8 mouse cellular contexts compared by ENCODE assay signal in genomic region chr9:111275156-111275555, GRCm38 (mm10). TPM values are rescaled to one million over a fixed set of nuclear protein-coding genes. Genes with fewer than 3 reads are reported as not detected.
A peak's percentile ranks its signal among the peaks of the same experiment; 100 is the strongest.
DNase-seq lines count a peak whose midpoint lies in the region; ATAC-seq lines count a peak whose summit lies in the region.

No protein-coding gene starts in this region.

- H3K27ac ChIP-seq in neural tube, embryonic 11.5 days (ENCODE audit: low read depth, low read length): no peak overlapping the region
- no peak overlapping the region for H3K27ac ChIP-seq in liver, embryonic 13.5 days
- no peak overlapping the region for H3K27ac ChIP-seq in stomach, embryonic 14.5 days (ENCODE audit: low read length)

- peak overlapping the region; percentile 31 for H3K4me2 ChIP-seq in neural tube, embryonic 11.5 days (ENCODE audit: low read depth)
- H3K4me2 ChIP-seq in liver, embryonic 13.5 days: peak overlapping the region; percentile 51
- H3K4me2 ChIP-seq in stomach, embryonic 14.5 days (replicated peaks; ENCODE audit: low read depth, low read length): peak overlapping the region; percentile 86

- ATAC-seq in neural tube, embryonic 11.5 days (ENCODE audit: insufficient read depth, low FRiP score, low TSS enrichment): no peak
- ATAC-seq in liver, embryonic 13.5 days (ENCODE audit: low read depth): no peak
- no peak for ATAC-seq in stomach, embryonic 14.5 days (ENCODE audit: insufficient number of reproducible peaks, insufficient read depth, low FRiP score, low read depth)

- H3K9me3 ChIP-seq in neural tube, embryonic 11.5 days (ENCODE audit: control insufficient read depth, low read length): no peaks in the 10 kb centered on the region
- H3K9me3 ChIP-seq in liver, embryonic 13.5 days (replicated peaks): no peaks in the 10 kb centered on the region
- H3K9me3 ChIP-seq in stomach, embryonic 14.5 days (ENCODE audit: control insufficient read depth, low read depth, low read length): no peaks in the 10 kb centered on the region

- H3K9ac ChIP-seq in neural tube, embryonic 11.5 days (ENCODE audit: low read length): no peak overlapping the region
- H3K9ac ChIP-seq in liver, embryonic 13.5 days: peak overlapping the region; percentile 2; the same call in 1 of the 2 replicates
- H3K9ac ChIP-seq in stomach, embryonic 14.5 days (replicated peaks; ENCODE audit: low read depth, low read length): no peak overlapping the region

- WGBS in neural tube, embryonic 11.5 days: 33% methylated on average over 1 of the region's 1 CpGs
- WGBS in liver, embryonic 13.5 days (ENCODE audit: insufficient replicate concordance): 28% methylated on average over 1 of the region's 1 CpGs
- 28% methylated on average over 1 of the region's 1 CpGs for WGBS in stomach, embryonic 14.5 days

- H3K4me3 ChIP-seq in neural tube, embryonic 11.5 days (ENCODE audit: low read depth, low read length): 0 out of 2 replicates have a peak overlapping the region, but pooled peaks have one; percentile 10
- H3K4me3 ChIP-seq in liver, embryonic 13.5 days (replicated peaks): peak overlapping the region; percentile 37
- H3K4me3 ChIP-seq in stomach, embryonic 14.5 days (ENCODE audit: low read depth, low read length): peak overlapping the region; percentile 8

- H3K36me3 ChIP-seq in neural tube, embryonic 11.5 days (ENCODE audit: control insufficient read depth, insufficient read depth, low read length): no peaks in the 10 kb centered on the region
- H3K36me3 ChIP-seq in liver, embryonic 13.5 days: peaks cover 36% of the 10 kb centered on the region
- peaks cover 19% of the 10 kb centered on the region for H3K36me3 ChIP-seq in stomach, embryonic 14.5 days (ENCODE audit: control insufficient read depth, insufficient read depth, low read length)

- H3K27me3 ChIP-seq in neural tube, embryonic 11.5 days (ENCODE audit: control insufficient read depth, insufficient read depth, low read length): no peaks in the 10 kb centered on the region
- H3K27me3 ChIP-seq in liver, embryonic 13.5 days: no peaks in the 10 kb centered on the region
- H3K27me3 ChIP-seq in stomach, embryonic 14.5 days (ENCODE audit: control insufficient read depth, insufficient read depth, low read length): no peaks in the 10 kb centered on the region

- peaks cover 24% of the 10 kb centered on the region for H3K4me1 ChIP-seq in neural tube, embryonic 11.5 days (ENCODE audit: control insufficient read depth, insufficient read depth, low read length)
- peaks cover 48% of the 10 kb centered on the region for H3K4me1 ChIP-seq in liver, embryonic 13.5 days (replicated peaks)
- H3K4me1 ChIP-seq in stomach, embryonic 14.5 days (ENCODE audit: control insufficient read depth, insufficient read depth, low read length): peaks cover 26% of the 10 kb centered on the region

- DNase-seq in adrenal gland, adult (ENCODE audit: inconsistent age in 2 of 2, low spot score in 1 of 2): peak; percentile 35 to 79
- no peak for DNase-seq in adrenal gland, postnatal 4 days (ENCODE audit: low spot score in 2 of 2)
- DNase-seq in neural tube, embryonic 11.5 days (ENCODE audit: low spot score): no peak
- DNase-seq in neural tube, embryonic 10.5 days (ENCODE audit: extremely low spot score, low spot score): no peak
- DNase-seq in liver, embryonic 13.5 days: no peak
- no peak for DNase-seq in B cell, adult 2 months
- DNase-seq in ovary, postnatal 10 days (ENCODE audit: low spot score): no peak

RNA-seq across cellular contexts. Expression of gene Epm2aip1, which starts 3.4 kb away (rescaled TPM):
- 10 to 100 TPM; 52.5 to 53.2 TPM for total RNA-seq in adrenal gland, postnatal 4 days (2021)
- polyA plus RNA-seq in neural tube, embryonic 11.5 days (2014; fragmentation: Nextera tagmentation; extraction: Ambion mirVana): 45.4 and 47.8 TPM in 2 replicates
- 5.9 and 8.8 TPM in 2 replicates for polyA plus RNA-seq in liver, embryonic 13.5 days (2015; fragmentation: Nextera tagmentation; extraction: Ambion mirVana)
- polyA plus RNA-seq in stomach, embryonic 14.5 days (2014; fragmentation: Nextera tagmentation; extraction: Ambion mirVana): 43.7 and 48.2 TPM in 2 replicates

RNA-seq across cellular contexts. Expression of gene Mlh1, which starts 3.6 kb away (rescaled TPM):
- total RNA-seq in adrenal gland, postnatal 4 days (2021): 10 to 100 TPM; 49.0 to 49.7 TPM
- 43.9 and 48.6 TPM in 2 replicates for polyA plus RNA-seq in neural tube, embryonic 11.5 days (2014; fragmentation: Nextera tagmentation; extraction: Ambion mirVana)
- polyA plus RNA-seq in liver, embryonic 13.5 days (2015; fragmentation: Nextera tagmentation; extraction: Ambion mirVana): 24.7 and 29.3 TPM in 2 replicates
- polyA plus RNA-seq in stomach, embryonic 14.5 days (2014; fragmentation: Nextera tagmentation; extraction: Ambion mirVana): 38.0 and 39.1 TPM in 2 replicates

RNA-seq across cellular contexts. Expression of gene Trank1, which starts 36.4 kb away (rescaled TPM):
- total RNA-seq in adrenal gland, postnatal 4 days (2021): 10 to 100 TPM; 68.3 to 68.7 TPM
- 0.16 and 0.34 TPM in 2 replicates for polyA plus RNA-seq in neural tube, embryonic 11.5 days (2014; fragmentation: Nextera tagmentation; extraction: Ambion mirVana)
- polyA plus RNA-seq in liver, embryonic 13.5 days (2015; fragmentation: Nextera tagmentation; extraction: Ambion mirVana): not detected in 2 replicates
- 0.10 and 0.20 TPM in 2 replicates for polyA plus RNA-seq in stomach, embryonic 14.5 days (2014; fragmentation: Nextera tagmentation; extraction: Ambion mirVana)

Comparison
In these comparisons a context has a peak if more than half of its experiments do, and no peak if none do; other contexts are left out.
1. DNase-seq: peak in adrenal gland, adult (2 of 2); none in adrenal gland, postnatal 4 days (0 of 2), neural tube, embryonic 11.5 days (single experiment), neural tube, embryonic 10.5 days (single experiment), liver, embryonic 13.5 days (single experiment), B cell, adult 2 months (0 of 2) and ovary, postnatal 10 days (single experiment).
2. H3K4me2 ChIP-seq: peak in every context shown above with its lines; median percentile 86 in stomach, embryonic 14.5 days; 51 in liver, embryonic 13.5 days; 31 in neural tube, embryonic 11.5 days.
3. Peak in every context shown above with its lines, with median percentiles within 50 percentile points of each other: H3K4me3 ChIP-seq.